Mouse (Mus musculus): ENCODE results near the gene Slc4a8. TPM values are rescaled to one million over a fixed set of nuclear protein-coding genes. Genes with fewer than 3 reads are reported as not detected.

The Slc4a8 gene
- total RNA-seq, 1 experiment: 25.6 TPM

DNA sequence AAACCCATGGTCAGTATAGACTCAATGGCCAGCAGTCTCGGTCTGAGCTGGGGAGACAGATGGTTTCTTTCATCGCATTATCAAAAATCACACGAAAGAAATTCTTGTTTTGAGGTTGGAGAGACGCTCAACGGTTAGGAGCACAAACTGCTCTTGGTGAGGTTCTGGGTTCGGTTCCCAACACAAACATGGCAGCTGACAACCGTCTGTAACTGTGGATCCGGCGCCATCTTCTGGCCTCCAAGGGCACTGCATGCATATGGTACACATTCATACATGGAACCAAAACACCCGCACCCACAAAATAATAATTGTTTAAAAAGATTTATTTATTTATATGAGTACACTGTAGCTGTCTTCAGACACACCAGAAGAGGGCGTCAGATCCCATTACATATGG, 43.0 kb upstream of the Slc4a8 start:
- in situ Hi-C loops (cut with MboI; ENCODE audit: low sequenced_read_pairs in 2 of 2, unreplicated experiment in 2 of 2): no loop called here
- Histone ChIP-seq H3K9ac (ENCODE audit: insufficient read depth, low read depth, low read length, poor library complexity, severe bottlenecking) (no peak overlapping the region), H3K4me3 (ENCODE audit: insufficient read depth in 1 of 2, low read depth in 1 of 2, low read length in 2 of 2, poor library complexity in 1 of 2, severe bottlenecking in 1 of 2) (no peak overlapping the region)

DNA sequence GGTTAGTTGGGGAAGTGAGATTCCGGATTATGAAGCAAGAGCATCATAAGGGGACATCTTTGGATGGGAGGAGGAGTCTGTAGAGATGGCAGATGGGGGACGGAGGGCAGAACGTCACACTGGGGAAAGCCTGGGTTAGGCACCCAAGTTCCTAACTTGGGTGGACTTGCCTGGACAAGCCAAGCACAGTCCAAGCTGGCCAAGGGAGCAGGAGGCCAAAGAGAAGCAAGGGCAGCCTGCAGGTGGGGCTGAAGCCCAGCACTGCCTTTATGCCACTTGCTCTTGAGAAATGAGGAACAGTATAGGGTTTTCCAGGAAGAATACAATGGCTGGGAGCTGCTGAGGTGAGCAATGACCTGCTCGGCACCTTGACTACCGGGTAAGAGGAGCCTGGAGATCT, 42.3 kb upstream of the Slc4a8 start:
- no peak overlapping the region for H3K27ac ChIP-seq (ENCODE audit: insufficient read depth, low read depth, low read length, poor library complexity, severe bottlenecking)
- no peaks in the 10 kb centered on the region for H3K9me3 ChIP-seq (ENCODE audit: control insufficient read depth, insufficient read depth, low read depth, low read length)
- peak overlapping the region; percentile 36; the same call in 1 of the 2 replicates for H3K9ac ChIP-seq (ENCODE audit: insufficient read depth, low read depth, low read length, poor library complexity, severe bottlenecking)
- TF ChIP-seq MAFK (IDR thresholded peaks at IDR 0.05; ENCODE audit: insufficient read depth, low read depth, low read length) (no peak), HCFC1 (IDR thresholded peaks at IDR 0.05; ENCODE audit: borderline replicate concordance, insufficient read depth, low read length) (no peak), CHD2 (IDR thresholded peaks at IDR 0.05; ENCODE audit: low read depth, low read length) (no peak), ZNF384 (IDR thresholded peaks at IDR 0.05; ENCODE audit: low read depth, low read length) (no peak), ZC3H11A (IDR thresholded peaks at IDR 0.05; ENCODE audit: borderline replicate concordance, low read depth, low read length) (no peak)
- DNase-seq (ENCODE audit: low read depth, low spot score): no peak
- H3K4me3 ChIP-seq (ENCODE audit: insufficient read depth in 1 of 2, low read depth in 1 of 2, low read length in 2 of 2, poor library complexity in 1 of 2, severe bottlenecking in 1 of 2): peak overlapping the region; percentile 41 to 49; a peak in 2 of 4 replicates
- in situ Hi-C loops (cut with MboI; ENCODE audit: low sequenced_read_pairs in 2 of 2, unreplicated experiment in 2 of 2): no loop called here
- 0 out of 4 replicates have a peak, but pooled peaks cover 0 to 3% of the 10 kb centered on the region in 2 experiments for H3K4me1 ChIP-seq (ENCODE audit: control insufficient read depth in 2 of 2, insufficient read depth in 2 of 2, low read length in 2 of 2, poor library complexity in 1 of 2)
- H3K36me3 ChIP-seq (ENCODE audit: control insufficient read depth, insufficient read depth, low read length, poor library complexity, severe bottlenecking): no peaks in the 10 kb centered on the region

More for the DNA sequence above, 43.0 kb upstream of the Slc4a8 start:
- Histone ChIP-seq H3K4me1 (ENCODE audit: control insufficient read depth in 2 of 2, insufficient read depth in 2 of 2, low read length in 2 of 2, poor library complexity in 1 of 2) (peaks cover 0 to 7% of the 10 kb centered on the region in 2 experiments; a peak in 1 of 4 replicates), H3K36me3 (ENCODE audit: control insufficient read depth, insufficient read depth, low read length, poor library complexity, severe bottlenecking) (no peaks in the 10 kb centered on the region), H3K9me3 (ENCODE audit: control insufficient read depth, insufficient read depth, low read depth, low read length) (no peaks in the 10 kb centered on the region), H3K27ac (ENCODE audit: insufficient read depth, low read depth, low read length, poor library complexity, severe bottlenecking) (no peak overlapping the region)
- TF ChIP-seq HCFC1 (IDR thresholded peaks at IDR 0.05; ENCODE audit: borderline replicate concordance, insufficient read depth, low read length): no peak
- no peak for TF ChIP-seq MAFK (IDR thresholded peaks at IDR 0.05; ENCODE audit: insufficient read depth, low read depth, low read length)
- no peak for TF ChIP-seq CHD2 (IDR thresholded peaks at IDR 0.05; ENCODE audit: low read depth, low read length)
- TF ChIP-seq ZNF384 (IDR thresholded peaks at IDR 0.05; ENCODE audit: low read depth, low read length): no peak
- TF ChIP-seq ZC3H11A (IDR thresholded peaks at IDR 0.05; ENCODE audit: borderline replicate concordance, low read depth, low read length): no peak
- no peak for DNase-seq (ENCODE audit: low read depth, low spot score)

DNA sequence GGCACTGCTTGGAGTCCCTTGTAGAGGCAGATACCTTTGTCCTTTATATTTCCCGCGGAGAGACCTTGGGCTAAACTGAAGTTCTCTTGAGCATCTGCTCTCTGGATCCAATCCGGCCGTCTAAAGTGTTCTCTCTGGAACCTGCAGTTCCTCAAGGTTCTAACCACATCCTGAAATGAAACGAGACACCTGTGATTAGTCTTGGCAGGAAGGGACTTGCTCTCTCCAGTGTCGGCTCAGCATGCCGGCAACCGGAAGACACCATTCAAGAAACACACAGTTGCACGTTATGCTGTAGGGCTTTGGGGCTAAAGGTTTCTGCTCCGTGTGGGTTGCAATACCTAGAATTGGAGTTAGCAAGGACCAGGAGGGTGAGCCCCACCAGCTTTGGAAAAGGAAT, 41.5 kb upstream of the Slc4a8 start:
- Histone ChIP-seq H3K27ac (ENCODE audit: insufficient read depth, low read depth, low read length, poor library complexity, severe bottlenecking) (no peak overlapping the region; the same call in 1 of the 2 replicates), H3K9me3 (ENCODE audit: control insufficient read depth, insufficient read depth, low read depth, low read length) (no peaks in the 10 kb centered on the region), H3K9ac (ENCODE audit: insufficient read depth, low read depth, low read length, poor library complexity, severe bottlenecking) (peak overlapping the region; percentile 36; the same call in 1 of the 2 replicates), H3K4me1 (ENCODE audit: control insufficient read depth in 2 of 2, insufficient read depth in 2 of 2, low read length in 2 of 2, poor library complexity in 1 of 2) (0 out of 4 replicates have a peak, but pooled peaks cover 0 to 3% of the 10 kb centered on the region in 2 experiments), H3K36me3 (ENCODE audit: control insufficient read depth, insufficient read depth, low read length, poor library complexity, severe bottlenecking) (no peaks in the 10 kb centered on the region), H3K4me3 (ENCODE audit: insufficient read depth in 1 of 2, low read depth in 1 of 2, low read length in 2 of 2, poor library complexity in 1 of 2, severe bottlenecking in 1 of 2) (peak overlapping the region; percentile 41 to 49)
- in situ Hi-C loops (cut with MboI; ENCODE audit: low sequenced_read_pairs in 2 of 2, unreplicated experiment in 2 of 2): no loop called here
- no peak for DNase-seq (ENCODE audit: low read depth, low spot score)
- TF ChIP-seq HCFC1 (IDR thresholded peaks at IDR 0.05; ENCODE audit: borderline replicate concordance, insufficient read depth, low read length) (no peak), ZC3H11A (IDR thresholded peaks at IDR 0.05; ENCODE audit: borderline replicate concordance, low read depth, low read length) (no peak), MAFK (IDR thresholded peaks at IDR 0.05; ENCODE audit: insufficient read depth, low read depth, low read length) (no peak), CHD2 (IDR thresholded peaks at IDR 0.05; ENCODE audit: low read depth, low read length) (no peak), ZNF384 (IDR thresholded peaks at IDR 0.05; ENCODE audit: low read depth, low read length) (no peak)

DNA sequence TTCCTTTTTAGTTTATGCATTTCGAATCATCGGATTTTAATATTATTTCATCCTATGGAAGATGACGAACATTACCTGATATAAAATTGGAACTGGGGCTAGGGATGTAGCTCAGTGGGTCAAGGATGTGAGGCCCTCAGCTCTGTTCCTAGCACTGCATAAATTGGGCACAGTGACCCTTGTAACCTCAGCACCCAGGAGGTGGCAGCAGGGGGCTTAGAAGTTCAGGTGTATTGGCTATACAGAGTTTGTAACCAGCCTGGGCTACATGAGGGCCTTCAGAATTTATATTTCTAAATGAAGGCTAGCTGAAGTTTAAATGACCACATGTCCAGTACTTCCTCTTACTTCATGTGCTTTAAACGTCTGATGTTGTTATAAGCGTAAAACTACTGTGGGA, 40.1 kb upstream of the Slc4a8 start:
- in situ Hi-C loops (cut with MboI; ENCODE audit: low sequenced_read_pairs in 2 of 2, unreplicated experiment in 2 of 2): no loop called here
- Histone ChIP-seq H3K4me1 (ENCODE audit: control insufficient read depth in 2 of 2, insufficient read depth in 2 of 2, low read length in 2 of 2, poor library complexity in 1 of 2) (0 out of 4 replicates have a peak, but pooled peaks cover 0 to 3% of the 10 kb centered on the region in 2 experiments), H3K4me3 (ENCODE audit: insufficient read depth in 1 of 2, low read depth in 1 of 2, low read length in 2 of 2, poor library complexity in 1 of 2, severe bottlenecking in 1 of 2) (no peak overlapping the region), H3K27ac (ENCODE audit: insufficient read depth, low read depth, low read length, poor library complexity, severe bottlenecking) (no peak overlapping the region), H3K9ac (ENCODE audit: insufficient read depth, low read depth, low read length, poor library complexity, severe bottlenecking) (no peak overlapping the region), H3K9me3 (ENCODE audit: control insufficient read depth, insufficient read depth, low read depth, low read length) (no peaks in the 10 kb centered on the region), H3K36me3 (ENCODE audit: control insufficient read depth, insufficient read depth, low read length, poor library complexity, severe bottlenecking) (no peaks in the 10 kb centered on the region)
- TF ChIP-seq ZNF384 (IDR thresholded peaks at IDR 0.05; ENCODE audit: low read depth, low read length): no peak
- no peak for TF ChIP-seq CHD2 (IDR thresholded peaks at IDR 0.05; ENCODE audit: low read depth, low read length)
- TF ChIP-seq MAFK (IDR thresholded peaks at IDR 0.05; ENCODE audit: insufficient read depth, low read depth, low read length): no peak
- no peak for TF ChIP-seq ZC3H11A (IDR thresholded peaks at IDR 0.05; ENCODE audit: borderline replicate concordance, low read depth, low read length)
- no peak for TF ChIP-seq HCFC1 (IDR thresholded peaks at IDR 0.05; ENCODE audit: borderline replicate concordance, insufficient read depth, low read length)
- DNase-seq (ENCODE audit: low read depth, low spot score): no peak

Measured in ES-E14 (cell line).